Mouse (Mus musculus) ES-E14 (cell line): ENCODE data around the gene Dpm1. TPM values are rescaled to one million over a fixed set of nuclear protein-coding genes. Genes with fewer than 3 reads are reported as not detected.

Source experiments
- DNase-seq: peaks from one replicate; pipeline ENCODE4 v3.0.0-alpha.2; 2013; ENCODE audit warnings: low read depth, low spot score
- H3K27ac ChIP-seq: 2 replicates; pipeline ENCODE4 v1.5.1; 2012; ENCODE audit warnings: low read depth, mild to moderate bottlenecking, low read length, moderate library complexity, mixed read lengths; ENCODE audit not compliant: poor library complexity, insufficient read depth, severe bottlenecking
- H3K36me3 ChIP-seq: 2 replicates; pipeline ENCODE4 v1.6.1; 2012; ENCODE audit warnings: mild to moderate bottlenecking, low read length, moderate library complexity, mixed read lengths; ENCODE audit not compliant: control insufficient read depth, poor library complexity, insufficient read depth, severe bottlenecking
- H3K4me1 ChIP-seq, 2 experiments: fragments of 150-350 bp in 1 of 2; sonication (generic) in 1 of 2; 2 replicates each; pipeline ENCODE4 v1.6.1; 2012; ENCODE audit warnings: low read length in 2 of 2, mild to moderate bottlenecking in 1 of 2, mixed read lengths in 1 of 2; ENCODE audit not compliant: control insufficient read depth in 2 of 2, insufficient read depth in 2 of 2, poor library complexity in 1 of 2
- H3K4me3 ChIP-seq, 2 experiments: fragments of 150-350 bp in 1 of 2; sonication (generic) in 1 of 2; 2 replicates each; pipeline ENCODE4 v1.5.1; 2012; ENCODE audit warnings: low read length in 2 of 2, low read depth in 1 of 2, mild to moderate bottlenecking in 1 of 2, mixed read lengths in 1 of 2; ENCODE audit not compliant: insufficient read depth in 1 of 2, poor library complexity in 1 of 2, severe bottlenecking in 1 of 2
- H3K9ac ChIP-seq: 2 replicates; pipeline ENCODE4 v1.6.1; 2012; ENCODE audit warnings: low read depth, mild to moderate bottlenecking, low read length, mixed read lengths; ENCODE audit not compliant: poor library complexity, insufficient read depth, severe bottlenecking
- H3K9me3 ChIP-seq: fragments of 150-350 bp; sonication (generic); 2 replicates; pipeline ENCODE4 v1.6.1; 2012; ENCODE audit warnings: low read depth, mild to moderate bottlenecking, low read length; ENCODE audit not compliant: control insufficient read depth, insufficient read depth
- CHD2 ChIP-seq: IDR thresholded peaks from 2 replicates; pipeline ENCODE4 v1.6.1; 2014; ENCODE audit warnings: mild to moderate bottlenecking, low read depth, low read length, inconsistent platforms
- HCFC1 ChIP-seq: IDR thresholded peaks from 2 replicates; pipeline ENCODE4 v1.6.1; 2012; ENCODE audit warnings: low read length, inconsistent platforms, borderline replicate concordance; ENCODE audit not compliant: insufficient read depth
- MAFK ChIP-seq: IDR thresholded peaks from 2 replicates; pipeline ENCODE4 v1.6.1; 2014; ENCODE audit warnings: mild to moderate bottlenecking, low read depth, low read length, inconsistent platforms; ENCODE audit not compliant: insufficient read depth
- ZC3H11A ChIP-seq: IDR thresholded peaks from 2 replicates; pipeline ENCODE4 v1.6.1; 2012; ENCODE audit warnings: low read depth, mild to moderate bottlenecking, inconsistent platforms, low read length, borderline replicate concordance
- ZNF384 ChIP-seq: IDR thresholded peaks from 2 replicates; pipeline ENCODE4 v1.6.1; 2012; ENCODE audit warnings: low read depth, low read length, inconsistent platforms
- in situ Hi-C, 2 experiments: fragments of 600-800 bp; cut with MboI; formaldehyde crosslinking; loops; one replicate each; pipeline ENCODE4 v1.15.1; 2025; ENCODE audit warnings: low sequenced_read_pairs in 2 of 2, inconsistent platforms in 1 of 2; ENCODE audit not compliant: unreplicated experiment in 2 of 2
- total RNA-seq: library from RNA; depleted of rRNA; stranded (reverse); fragments of 300-350 nt; gene quantifications from 2 replicates; pipeline ENCODE4 v1.2.3, GENCODE M21; 2012

The Dpm1 gene
- total RNA-seq, 1 experiment = 47.3 TPM

DNA sequence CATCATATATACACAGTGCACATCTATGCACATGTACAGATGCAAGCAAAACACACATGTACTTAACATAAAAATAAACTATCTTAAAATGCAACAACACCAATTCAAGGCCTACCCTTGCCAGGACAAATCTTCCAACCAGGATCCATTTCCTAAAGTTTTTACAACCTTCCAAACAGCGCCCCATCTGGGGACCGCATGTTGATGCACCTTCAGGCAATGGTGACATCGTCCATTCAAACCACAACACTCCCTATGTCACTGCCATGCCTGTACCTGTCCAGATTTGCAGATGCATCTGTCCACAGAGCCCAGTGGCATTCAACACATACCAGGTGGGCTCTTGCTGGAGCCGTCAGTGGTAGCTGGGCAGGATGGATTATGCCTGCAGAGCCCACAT, 12.9 kb upstream of the Dpm1 start:
- no peaks in the 10 kb centered on the region for H3K36me3 ChIP-seq
- no peak overlapping the region for H3K4me3 ChIP-seq
- in situ Hi-C loops = no loop called here
- no peaks in the 10 kb centered on the region for H3K9me3 ChIP-seq
- H3K9ac ChIP-seq = no peak overlapping the region
- H3K27ac ChIP-seq = no peak overlapping the region
- no peak for DNase-seq
- no peaks in the 10 kb centered on the region for H3K4me1 ChIP-seq
- TF ChIP-seq ZC3H11A = no peak
- no peak for TF ChIP-seq HCFC1
- TF ChIP-seq CHD2 = no peak
- no peak for TF ChIP-seq MAFK
- TF ChIP-seq ZNF384 = no peak

GRCm38 (mm10) chr2:168242841-168243240, 12.4 kb upstream of the Dpm1 start:
- Histone ChIP-seq H3K4me3 (no peak overlapping the region), H3K9me3 (no peaks in the 10 kb centered on the region), H3K27ac (no peak overlapping the region), H3K4me1 (no peaks in the 10 kb centered on the region), H3K9ac (no peak overlapping the region), H3K36me3 (no peaks in the 10 kb centered on the region)
- no peak for DNase-seq
- TF ChIP-seq CHD2 (no peak), MAFK (peak; percentile 81)
- in situ Hi-C loops = no loop called here

DNA sequence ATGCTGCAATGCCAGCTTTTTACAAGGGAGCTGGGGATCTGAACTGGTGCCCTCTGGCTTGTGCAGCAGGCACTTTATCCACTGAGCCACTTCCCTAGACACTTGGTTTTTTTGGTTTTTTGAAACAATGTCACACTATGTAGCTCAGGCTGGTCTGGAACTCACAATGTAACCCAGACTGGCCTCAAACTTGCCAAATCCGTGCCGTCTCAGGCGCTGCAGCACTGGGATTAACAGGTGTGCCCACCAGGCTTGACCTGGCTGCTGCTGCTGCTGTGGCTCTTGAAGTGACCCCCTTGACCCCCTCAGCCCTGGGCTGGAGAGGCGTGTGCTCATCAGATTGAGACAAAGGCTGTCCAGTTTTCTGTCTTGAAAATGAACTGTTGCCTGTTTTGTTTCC, 7.9 kb upstream of the Dpm1 start:
- no peak for DNase-seq
- no peak overlapping the region for H3K9ac ChIP-seq
- H3K9me3 ChIP-seq = no peaks in the 10 kb centered on the region
- H3K27ac ChIP-seq = no peak overlapping the region
- in situ Hi-C loops = no loop called here
- no peaks in the 10 kb centered on the region for H3K36me3 ChIP-seq
- H3K4me3 ChIP-seq = no peak overlapping the region
- no peaks in the 10 kb centered on the region for H3K4me1 ChIP-seq
- TF ChIP-seq ZNF384 = no peak
- TF ChIP-seq HCFC1 = no peak
- no peak for TF ChIP-seq CHD2
- no peak for TF ChIP-seq ZC3H11A
- TF ChIP-seq MAFK = no peak

GRCm38 (mm10) chr2:168233286-168233685, 2.9 kb upstream of the Dpm1 start:
- no peaks in the 10 kb centered on the region for H3K9me3 ChIP-seq
- in situ Hi-C loops = no loop called here
- no peak overlapping the region for H3K4me3 ChIP-seq
- no peak overlapping the region for H3K27ac ChIP-seq
- no peak overlapping the region for H3K9ac ChIP-seq
- no peak for TF ChIP-seq HCFC1
- no peak for TF ChIP-seq ZC3H11A
- TF ChIP-seq CHD2 = no peak
- no peak for TF ChIP-seq MAFK
- no peak for TF ChIP-seq ZNF384
- no peaks in the 10 kb centered on the region; a peak in 1 of 4 replicates for H3K4me1 ChIP-seq
- H3K36me3 ChIP-seq = no peaks in the 10 kb centered on the region
- no peak for DNase-seq

DNA sequence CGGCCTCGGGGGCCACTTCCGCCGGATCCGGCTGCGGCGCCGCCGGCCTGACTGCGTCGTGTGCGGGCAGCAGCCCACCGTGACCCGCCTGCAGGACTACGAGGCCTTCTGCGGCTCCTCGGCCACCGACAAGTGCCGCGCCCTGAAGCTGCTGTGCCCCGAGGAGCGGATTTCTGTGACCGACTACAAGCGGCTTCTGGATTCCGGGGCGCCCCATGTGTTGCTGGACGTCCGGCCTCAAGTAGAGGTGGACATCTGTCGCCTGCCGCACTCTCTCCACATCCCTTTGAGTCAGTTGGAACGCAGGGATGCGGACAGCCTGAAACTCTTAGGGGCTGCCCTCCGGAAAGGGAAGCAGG, 1.1 kb upstream of the Dpm1 start:
- H3K9me3 ChIP-seq = no peaks in the 10 kb centered on the region
- TF ChIP-seq ZC3H11A (no peak), CHD2 (no peak), HCFC1 (no peak), MAFK (no peak), ZNF384 (no peak)
- peak overlapping the region; percentile 95 for H3K9ac ChIP-seq
- peak overlapping the region; percentile 75 to 96 for H3K4me3 ChIP-seq
- peaks cover 2% of the 10 kb centered on the region; the same call in 1 of the 2 replicates for H3K36me3 ChIP-seq
- in situ Hi-C loops = no loop called here
- H3K27ac ChIP-seq = no peak overlapping the region
- H3K4me1 ChIP-seq = no peaks in the 10 kb centered on the region; a peak in 1 of 4 replicates
- DNase-seq = no peak
